Mouse (Mus musculus) cortical plate, adult 2 months (tissue): ENCODE data around the gene Hist1h2bg. TPM values are rescaled to one million over a fixed set of nuclear protein-coding genes. Genes with fewer than 3 reads are reported as not detected.
"Not testable (repeated sequence)": the region's sequence is repeated elsewhere in the genome, so short reads cannot be mapped to it uniquely, and the experiment has no call there.

ENCODE experiments used
- H3K27ac ChIP-seq: fragments of 200-500 bp; 2 replicates; pipeline ENCODE4 v1.5.1; 2012; ENCODE audit warnings: low read length, control low read depth, inconsistent platforms; ENCODE audit not compliant: insufficient read depth
- H3K4me1 ChIP-seq: fragments of 200-500 bp; 2 replicates; pipeline ENCODE4 v1.6.1; 2011; ENCODE audit warnings: low read length; ENCODE audit not compliant: control insufficient read depth, insufficient read depth
- H3K4me3 ChIP-seq: fragments of 200-500 bp; 2 replicates; pipeline ENCODE4 v1.5.1; 2011; ENCODE audit warnings: mild to moderate bottlenecking, low read length, control low read depth; ENCODE audit not compliant: insufficient read depth
- CTCF ChIP-seq: fragments of 200-500 bp; IDR thresholded peaks from 2 replicates; pipeline ENCODE4 v1.5.1; 2011; ENCODE audit warnings: mild to moderate bottlenecking, control low read depth, low read length; ENCODE audit not compliant: insufficient read depth; ENCODE audit errors: extremely low read depth
- POLR2A ChIP-seq: fragments of 200-500 bp; IDR thresholded peaks from 2 replicates; pipeline ENCODE4 v1.6.1; 2011; ENCODE audit warnings: mild to moderate bottlenecking, low read length, control low read depth; ENCODE audit not compliant: insufficient read depth; ENCODE audit errors: extremely low read depth
- polyA plus RNA-seq: library from polyadenylated mRNA; depleted of rRNA; stranded (reverse); fragments of >200 nt; gene quantifications from 2 replicates; pipeline ENCODE4 v1.2.3, GENCODE M21; 2012

The Hist1h2bg gene
- polyA plus RNA-seq, 1 experiment, result 11.4 TPM

- H3K4me1 ChIP-seq, result peaks cover 2% of the 10 kb centered on the region; the same call in 1 of the 2 replicates
- H3K27ac ChIP-seq, result peak within 1 kb of the TSS; percentile 95
- peak; percentile 49; the same call in 1 of the 2 replicates for TF ChIP-seq POLR2A
- no peak for TF ChIP-seq CTCF
- H3K4me3 ChIP-seq, result peak within 1 kb of the TSS; percentile 58
Measured at GRCm38 (mm10) chr13:23575271-23575851, 4.2 kb downstream of the Hist1h2bg start, which contains the start of gene Hist1h3d. TSS of gene Hist1h3d (plus strand) at chr13:23575763.

- not testable (repeated sequence) for H3K27ac ChIP-seq, H3K4me1 ChIP-seq
- H3K4me3 ChIP-seq, result peak overlapping the region; percentile 58
Measured at GRCm38 (mm10) chr13:23575864-23576313, 4.7 kb downstream of the Hist1h2bg start.

GRCm38 (mm10) chr13:23576351-23576881, 5.2 kb downstream of the Hist1h2bg start:
- Histone ChIP-seq H3K27ac (no peak overlapping the region), H3K4me3 (peak overlapping the region; percentile 58; the same call in 1 of the 2 replicates), H3K4me1 (peaks cover 2% of the 10 kb centered on the region; the same call in 1 of the 2 replicates)
- TF ChIP-seq POLR2A (no peak), CTCF (no peak)

- no peak overlapping the region for H3K4me3 ChIP-seq
- no peak overlapping the region for H3K27ac ChIP-seq
- peaks cover 2% of the 10 kb centered on the region; the same call in 1 of the 2 replicates for H3K4me1 ChIP-seq
- TF ChIP-seq CTCF (no peak), POLR2A (no peak)
Measured at GRCm38 (mm10) chr13:23576906-23577639, 5.9 kb downstream of the Hist1h2bg start.

DNA sequence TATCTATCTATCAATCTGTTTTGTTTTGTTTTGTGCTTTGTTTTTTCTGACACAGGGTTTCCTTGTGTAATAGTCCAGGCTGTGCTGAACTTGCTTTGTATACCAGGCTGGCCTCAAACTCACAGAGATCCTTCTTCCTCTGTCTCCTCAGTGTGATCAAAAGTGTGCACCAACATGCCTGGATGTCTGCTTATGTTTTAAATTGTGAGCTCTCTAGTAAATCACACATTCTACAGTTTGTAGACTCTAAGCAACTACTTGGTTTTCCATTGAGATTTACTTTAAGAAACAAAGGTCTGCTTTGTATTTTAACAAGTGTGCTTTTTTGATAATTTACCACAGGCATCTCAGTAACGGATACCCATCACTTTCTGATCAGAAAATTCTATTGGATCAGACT, 6.6 kb downstream of the Hist1h2bg start:
- H3K4me1 ChIP-seq, result peaks cover 2% of the 10 kb centered on the region; the same call in 1 of the 2 replicates
- TF ChIP-seq POLR2A (no peak), CTCF (no peak)

DNA sequence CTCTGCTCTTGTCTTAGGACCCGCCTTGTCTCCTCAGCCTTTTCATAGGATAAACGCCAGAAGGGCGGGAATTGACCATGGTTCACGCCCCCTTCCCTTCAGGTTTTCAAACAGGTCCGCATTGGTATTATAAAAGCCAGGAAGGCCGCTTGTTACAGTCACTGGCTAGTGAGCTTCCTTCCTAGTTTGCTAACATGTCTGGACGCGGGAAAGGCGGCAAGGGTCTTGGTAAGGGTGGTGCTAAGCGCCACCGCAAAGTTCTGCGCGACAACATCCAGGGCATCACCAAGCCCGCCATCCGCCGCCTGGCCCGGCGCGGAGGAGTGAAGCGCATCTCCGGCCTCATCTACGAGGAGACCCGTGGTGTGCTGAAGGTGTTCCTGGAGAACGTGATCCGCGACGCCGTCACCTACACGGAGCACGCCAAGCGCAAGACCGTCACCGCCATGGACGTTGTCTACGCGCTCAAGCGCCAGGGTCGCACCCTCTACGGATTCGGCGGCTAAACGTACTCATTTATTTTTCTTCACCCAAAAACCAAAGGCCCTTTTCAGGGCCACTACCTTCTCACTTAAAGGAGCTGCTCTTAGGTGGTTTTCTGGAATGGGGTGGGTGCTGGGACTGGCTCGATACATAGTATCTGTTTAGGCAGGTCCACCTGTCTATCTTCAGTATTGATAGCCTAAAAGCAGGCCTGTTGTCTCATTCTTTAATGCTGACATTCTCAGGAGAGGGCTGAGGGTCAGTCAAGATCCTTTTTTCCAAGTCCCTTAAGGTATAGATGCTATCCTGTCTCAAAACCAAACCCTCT, 10.4 kb downstream of the Hist1h2bg start, which contains the start of gene Hist1h4d:
Hist1h4d (plus strand) TSS at position 191 of the 811 bp plus-strand sequence.
- Histone ChIP-seq H3K27ac (0 out of 2 replicates have a peak within 1 kb of the TSS, but pooled peaks have one; percentile 9), H3K4me3 (peak within 1 kb of the TSS; percentile 50), H3K4me1 (no peaks in the 10 kb centered on the region; the same call in 1 of the 2 replicates)
- TF ChIP-seq CTCF (no peak), POLR2A (peak; percentile 100)

More for the DNA sequence above, 6.6 kb downstream of the Hist1h2bg start:
- H3K4me3 ChIP-seq, result no peak overlapping the region
- H3K27ac ChIP-seq, result no peak overlapping the region

DNA sequence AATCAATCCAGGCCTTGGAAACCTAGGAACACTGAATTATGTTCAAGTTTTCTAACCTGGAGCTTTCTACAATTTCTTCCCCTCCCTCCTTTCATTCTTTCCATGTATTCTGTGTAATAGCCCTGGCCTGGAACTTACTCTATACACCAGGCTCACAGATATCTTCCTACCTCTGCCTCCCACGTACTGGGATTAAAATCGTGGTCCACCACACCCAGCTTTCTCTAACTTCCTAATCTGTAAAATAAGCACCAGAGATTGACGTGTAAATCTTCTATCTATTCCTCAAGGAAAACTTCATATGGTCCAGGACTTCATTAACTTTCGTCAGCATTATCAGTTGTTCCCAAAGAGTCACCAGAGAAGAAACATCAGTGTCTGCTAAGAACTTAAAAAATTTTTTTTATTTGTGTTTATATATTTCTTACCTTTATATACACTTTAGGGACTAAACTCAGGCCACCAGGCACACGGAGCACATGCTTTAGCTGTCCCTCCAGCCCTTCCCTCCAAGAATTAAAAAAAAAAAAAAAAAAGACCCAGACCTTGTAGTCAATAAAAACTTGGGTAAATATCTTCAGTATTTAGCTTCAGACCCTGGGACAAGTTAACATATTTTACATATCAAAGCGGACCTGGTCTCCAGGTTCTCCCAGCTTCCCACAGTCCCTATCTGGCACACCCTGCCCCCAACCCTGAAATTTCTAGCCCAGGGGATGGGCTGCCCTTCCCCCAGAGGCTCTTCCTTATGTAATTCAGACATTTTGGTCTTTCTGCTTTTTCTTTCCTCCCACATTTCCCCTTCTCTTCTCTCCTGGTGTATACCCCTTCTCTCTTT, 11.2 kb downstream of the Hist1h2bg start:
- no peaks in the 10 kb centered on the region; the same call in 1 of the 2 replicates for H3K4me1 ChIP-seq
- H3K27ac ChIP-seq, result 0 out of 2 replicates have a peak overlapping the region, but pooled peaks have one; percentile 9

DNA sequence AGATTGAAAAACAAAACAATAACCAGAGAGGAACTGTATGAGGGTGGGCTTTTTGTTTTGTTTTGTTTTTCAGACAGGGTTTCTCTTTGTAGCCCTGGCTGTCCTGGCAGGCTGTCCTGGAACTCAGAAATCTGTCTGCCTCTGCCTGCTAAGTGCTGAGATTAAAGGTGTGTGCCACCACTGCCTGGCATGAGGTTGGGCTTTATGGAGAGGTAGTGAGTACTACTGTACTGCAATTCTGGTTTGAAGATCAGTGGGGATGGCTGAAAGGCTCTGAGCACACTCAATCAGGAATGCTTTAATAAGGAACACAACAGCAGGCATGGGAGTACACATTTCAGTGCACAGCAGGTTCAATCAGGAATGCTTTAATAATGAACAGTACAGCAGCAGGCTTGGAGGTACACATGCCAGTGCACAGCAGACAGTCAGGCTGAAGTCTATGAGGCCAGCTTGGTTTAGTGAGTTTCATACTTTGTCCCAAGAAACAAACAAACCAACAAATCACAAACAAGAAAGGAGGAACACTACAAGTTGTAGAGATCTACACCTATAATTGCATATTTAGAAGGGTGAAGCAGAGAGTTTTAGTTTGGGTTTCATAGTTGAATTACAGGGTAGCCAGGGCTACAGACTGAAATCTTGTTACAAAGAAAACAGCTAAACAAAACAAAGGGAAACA, 12.3 kb downstream of the Hist1h2bg start:
- no peaks in the 10 kb centered on the region; the same call in 1 of the 2 replicates for H3K4me1 ChIP-seq
- no peak overlapping the region for H3K27ac ChIP-seq
- no peak overlapping the region for H3K4me3 ChIP-seq
- TF ChIP-seq POLR2A, result no peak
- TF ChIP-seq CTCF, result no peak

More for the DNA sequence above, 11.2 kb downstream of the Hist1h2bg start:
- peak overlapping the region; percentile 50; the same call in 1 of the 2 replicates for H3K4me3 ChIP-seq
- TF ChIP-seq POLR2A (no peak), CTCF (no peak)
